Mouse (Mus musculus) thymus, postnatal 36 days (tissue): ENCODE data around the gene Zbtb26.
A peak's percentile ranks its signal among the peaks of the same experiment; 100 is the strongest.

Experiments used
- DNase-seq, 2 experiments: peaks; one replicate each; pipeline ENCODE4 v3.0.0; 2022; ENCODE audit warnings: mixed read lengths in 2 of 2

Gene Zbtb26

GRCm38 (mm10) chr2:37442611-37443591 lies at the start of gene Zbtb26, which contains the start of the genes Zbtb6 and Rabgap1:
Gene Zbtb26 (minus strand): TSS chr2:37443135.
Gene Zbtb6 (minus strand): TSS chr2:37443171.
Gene Rabgap1 (plus strand): TSS chr2:37443279.
- peak; percentile 89 to 92 for DNase-seq

- DNase-seq = no peak
These were observed 46.0 kb upstream of the Zbtb26 start for GRCm38 (mm10) chr2:37488956-37489355.

- no peak for DNase-seq
These were observed 43.5 kb upstream of the Zbtb26 start for GRCm38 (mm10) chr2:37486408-37486807.

GRCm38 (mm10) chr2:37485370-37485769 lies 42.4 kb upstream of the Zbtb26 start:
- DNase-seq = peak in 1 of 2 experiments; percentile 4

- no peak for DNase-seq
These were observed 41.2 kb upstream of the Zbtb26 start for GRCm38 (mm10) chr2:37484165-37484564.

GRCm38 (mm10) chr2:37480039-37480438 lies 37.1 kb upstream of the Zbtb26 start:
- no peak for DNase-seq

GRCm38 (mm10) chr2:37479559-37479958 lies 36.6 kb upstream of the Zbtb26 start:
- no peak for DNase-seq

GRCm38 (mm10) chr2:37466266-37466665 lies 23.3 kb upstream of the Zbtb26 start:
- no peak for DNase-seq

GRCm38 (mm10) chr2:37460707-37461106 lies 17.8 kb upstream of the Zbtb26 start:
- DNase-seq = no peak

- no peak for DNase-seq
These were observed 9.4 kb upstream of the Zbtb26 start for GRCm38 (mm10) chr2:37452376-37452760.

GRCm38 (mm10) chr2:37451667-37452375 lies 8.9 kb upstream of the Zbtb26 start:
- DNase-seq = peak; percentile 91 to 95

- DNase-seq = no peak
These were observed 11.3 kb downstream of the Zbtb26 start for GRCm38 (mm10) chr2:37431609-37432008.

- DNase-seq = peak; percentile 71 to 81
These were observed 12.1 kb downstream of the Zbtb26 start for GRCm38 (mm10) chr2:37430593-37431464.

- no peak for DNase-seq
These were observed 19.3 kb downstream of the Zbtb26 start for GRCm38 (mm10) chr2:37423671-37424070.

- DNase-seq = peak; percentile 89 to 94
These were observed 20.3 kb downstream of the Zbtb26 start, which contains the start of gene Rc3h2 for GRCm38 (mm10) chr2:37422306-37423304. Gene Rc3h2 (minus strand): TSS chr2:37422903.

- DNase-seq = no peak
These were observed 21.0 kb downstream of the Zbtb26 start for GRCm38 (mm10) chr2:37421903-37422302.

GRCm38 (mm10) chr2:37395539-37395938 lies 47.4 kb downstream of the Zbtb26 start:
- DNase-seq = no peak

GRCm38 (mm10) chr2:37382921-37383320 lies 60.0 kb downstream of the Zbtb26 start:
- DNase-seq = no peak
